Mouse (Mus musculus) kidney, embryonic 16.5 days (tissue): ENCODE measurements around the gene Pdzd7. TPM values are rescaled to one million over a fixed set of nuclear protein-coding genes. Genes with fewer than 3 reads are reported as not detected.
A peak's percentile ranks its signal among the peaks of the same experiment; 100 is the strongest.

Experiments used
- ATAC-seq: fragments of 200-750 bp; cut with Nextera tagmentation; 2 replicates; pipeline ENCODE4 v1.8.0; 2017; ENCODE audit warnings: moderate TSS enrichment; ENCODE audit not compliant: low FRiP score, low TSS enrichment
- H3K27ac ChIP-seq: fragments of 300-500 bp; sonication (generic); 2 replicates; pipeline ENCODE4 v1.5.1; 2014; ENCODE audit warnings: low read length
- H3K27me3 ChIP-seq: fragments of 300-500 bp; sonication (generic); 2 replicates; pipeline ENCODE4 v1.6.1; 2014; ENCODE audit warnings: low read length, control low read depth, mixed read lengths; ENCODE audit not compliant: insufficient read depth
- H3K36me3 ChIP-seq: fragments of 300-500 bp; sonication (generic); 2 replicates; pipeline ENCODE4 v1.6.1; 2014; ENCODE audit warnings: low read length, control low read depth, mixed read lengths; ENCODE audit not compliant: insufficient read depth
- H3K4me1 ChIP-seq: fragments of 300-500 bp; sonication (generic); 2 replicates; pipeline ENCODE4 v1.6.1; 2014; ENCODE audit warnings: low read length, control low read depth, mixed read lengths; ENCODE audit not compliant: insufficient read depth
- H3K4me2 ChIP-seq: fragments of 300-500 bp; sonication (generic); replicated peaks from 2 replicates; pipeline ENCODE4 v1.6.1; 2014; ENCODE audit warnings: low read depth, low read length
- H3K4me3 ChIP-seq: fragments of 300-500 bp; sonication (generic); 2 replicates; pipeline ENCODE4 v1.5.1; 2014; ENCODE audit warnings: mild to moderate bottlenecking, low read length
- H3K9ac ChIP-seq: fragments of 300-500 bp; sonication (generic); replicated peaks from 2 replicates; pipeline ENCODE4 v1.6.1; 2014; ENCODE audit warnings: low read length
- H3K9me3 ChIP-seq: fragments of 300-500 bp; sonication (generic); 2 replicates; pipeline ENCODE4 v1.6.1; 2016; ENCODE audit warnings: low read length, control low read depth
- WGBS: fragments of 180-500 bp; shearing (Covaris S2); extraction: QIAGEN DNeasy Blood & Tissue Kit; methylation state at CpG from one replicate; pipeline ENCODE4 v1.1.7; 2014; 5-methylcytosine and 5-hydroxymethylcytosine counted together
- polyA plus RNA-seq: library from polyadenylated mRNA; unstranded; fragments of >200 nt; fragmentation: Nextera tagmentation; extraction: Ambion mirVana; gene quantifications from 2 replicates; pipeline ENCODE4 v1.2.1, GENCODE M21; 2015

The Pdzd7 gene
- polyA plus RNA-seq = 0.82 and 0.89 TPM in 2 replicates

GRCm38 (mm10) chr19:45045651-45046050 is at the start of gene Pdzd7:
Pdzd7 (minus strand) TSS chr19:45045717.
- H3K4me3 ChIP-seq = peak within 1 kb of the TSS; percentile 54
- H3K9ac ChIP-seq = peak within 1 kb of the TSS; percentile 66; the same call in 1 of the 2 replicates
- H3K9me3 ChIP-seq = no peaks in the 10 kb centered on the region
- no peak within 1 kb of the TSS for H3K27ac ChIP-seq
- ATAC-seq = no peak
- H3K4me2 ChIP-seq = peak within 1 kb of the TSS; percentile 78
- H3K4me1 ChIP-seq = peaks cover 32% of the 10 kb centered on the region
- WGBS = 70% methylated on average over 5 of the region's 5 CpGs
- peaks cover 19% of the 10 kb centered on the region for H3K27me3 ChIP-seq
- peaks cover 1% of the 10 kb centered on the region; the same call in 1 of the 2 replicates for H3K36me3 ChIP-seq

DNA sequence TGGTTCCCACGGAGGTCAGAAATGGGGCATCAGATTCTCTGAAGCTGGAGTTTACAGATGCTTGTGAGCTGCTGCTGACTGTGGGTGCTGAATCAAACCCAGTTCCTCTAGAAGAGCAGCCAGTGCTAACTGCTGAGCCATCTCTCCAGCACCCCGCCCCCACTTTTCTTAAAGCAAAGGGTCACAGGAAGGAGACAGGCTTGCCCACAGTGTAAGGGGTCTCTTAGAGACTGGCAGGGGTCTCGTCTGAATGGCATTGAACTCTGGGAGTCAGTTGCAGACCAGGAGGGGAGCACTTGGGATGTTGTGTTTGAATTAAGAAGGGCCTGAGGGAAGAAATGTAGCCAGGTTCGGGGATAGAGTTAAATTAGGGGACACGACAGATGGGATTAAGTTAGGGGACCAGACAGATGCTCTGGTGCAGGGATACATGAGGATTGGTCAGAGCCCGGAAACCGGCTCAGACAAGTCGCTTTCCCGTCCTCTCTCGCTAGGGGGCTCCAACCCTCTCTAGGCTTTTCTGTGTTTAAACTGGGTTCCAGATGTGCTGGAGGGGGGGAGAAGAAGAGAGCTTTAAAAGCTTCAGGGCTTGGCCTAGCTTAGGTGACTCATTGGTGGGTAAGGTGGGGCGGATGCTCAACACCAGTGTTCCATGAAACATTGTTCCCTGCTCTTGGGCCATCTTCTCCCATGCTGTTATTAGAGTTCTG is 36.5 kb upstream of the Pdzd7 start:
- 16% methylated on average over 11 of the region's 11 CpGs for WGBS

GRCm38 (mm10) chr19:45081279-45081678 is 35.8 kb upstream of the Pdzd7 start:
- no peak overlapping the region for H3K9ac ChIP-seq
- ATAC-seq = no peak
- peaks cover 85% of the 10 kb centered on the region for H3K27me3 ChIP-seq
- H3K4me2 ChIP-seq = peak overlapping the region; percentile 62
- no peaks in the 10 kb centered on the region for H3K9me3 ChIP-seq
- peaks cover 40% of the 10 kb centered on the region for H3K4me1 ChIP-seq
- no peaks in the 10 kb centered on the region for H3K36me3 ChIP-seq
- H3K4me3 ChIP-seq = peak overlapping the region; percentile 27; the same call in 1 of the 2 replicates
- H3K27ac ChIP-seq = no peak overlapping the region
- WGBS = 0% methylated on average over 5 of the region's 5 CpGs

More for the DNA sequence above, 36.5 kb upstream of the Pdzd7 start:
- Histone ChIP-seq H3K9ac (no peak overlapping the region), H3K27me3 (peaks cover 85% of the 10 kb centered on the region), H3K9me3 (no peaks in the 10 kb centered on the region), H3K4me1 (peaks cover 34% of the 10 kb centered on the region), H3K4me2 (no peak overlapping the region), H3K27ac (no peak overlapping the region), H3K4me3 (no peak overlapping the region), H3K36me3 (no peaks in the 10 kb centered on the region)
- ATAC-seq = no peak

- H3K9me3 ChIP-seq = no peaks in the 10 kb centered on the region
- peaks cover 45% of the 10 kb centered on the region for H3K4me1 ChIP-seq
- 1% methylated on average over 17 of the region's 17 CpGs for WGBS
- peak overlapping the region; percentile 27 for H3K4me3 ChIP-seq
- no peaks in the 10 kb centered on the region for H3K36me3 ChIP-seq
- H3K4me2 ChIP-seq = peak overlapping the region; percentile 62
- H3K27me3 ChIP-seq = peaks cover 85% of the 10 kb centered on the region
- ATAC-seq = no peak
- peak overlapping the region; percentile 59; the same call in 1 of the 2 replicates for H3K9ac ChIP-seq
- no peak overlapping the region for H3K27ac ChIP-seq
These were observed 35.2 kb upstream of the Pdzd7 start for GRCm38 (mm10) chr19:45080711-45081110.

DNA sequence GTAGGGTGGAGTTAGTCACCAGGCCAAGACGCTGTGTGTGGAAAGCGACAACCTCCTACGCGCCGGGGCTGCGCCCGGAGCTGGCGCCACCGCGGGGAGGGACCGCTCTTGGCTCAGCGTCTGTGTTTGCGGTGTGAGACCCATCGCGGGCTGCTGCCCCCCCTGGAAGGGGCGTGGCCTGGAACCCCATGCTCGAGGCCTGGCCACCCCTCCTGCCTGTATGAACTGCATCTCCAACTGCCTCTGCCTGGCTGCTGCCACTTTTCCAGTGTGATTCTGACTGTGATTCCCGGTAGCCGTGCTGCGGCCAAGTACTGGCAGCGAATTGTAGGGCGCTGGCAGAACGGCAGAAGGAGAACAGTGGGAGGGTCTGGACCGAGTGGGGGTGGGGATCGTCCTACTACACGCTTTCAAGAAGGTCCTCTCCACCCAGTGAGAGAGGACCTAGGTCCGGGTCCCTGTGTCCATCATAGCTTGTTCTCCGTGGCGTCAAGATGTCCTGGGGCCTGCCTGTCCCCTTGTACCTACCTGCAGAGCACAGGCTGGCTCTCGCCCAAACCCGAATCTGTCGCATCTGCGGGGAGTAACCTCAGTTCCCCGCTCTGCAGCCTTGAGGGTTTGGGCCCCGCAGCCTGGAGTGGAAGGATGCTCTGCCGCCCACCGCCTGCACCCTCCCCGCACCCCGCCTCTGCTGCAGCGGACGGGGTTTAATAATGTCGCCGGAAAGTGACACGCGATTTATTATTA is 34.4 kb upstream of the Pdzd7 start:
- Histone ChIP-seq H3K9ac (peak overlapping the region; percentile 59), H3K36me3 (no peaks in the 10 kb centered on the region), H3K4me1 (peaks cover 50% of the 10 kb centered on the region), H3K4me2 (peak overlapping the region; percentile 62), H3K27ac (peak overlapping the region; percentile 49), H3K9me3 (no peaks in the 10 kb centered on the region), H3K27me3 (peaks cover 79% of the 10 kb centered on the region), H3K4me3 (peak overlapping the region; percentile 27)
- ATAC-seq = peak; percentile 32; the same call in 1 of the 2 replicates
- WGBS = 1% methylated on average over 45 of the region's 45 CpGs

GRCm38 (mm10) chr19:45078971-45079764 is 33.7 kb upstream of the Pdzd7 start:
- no peak for ATAC-seq
- Histone ChIP-seq H3K9ac (peak overlapping the region; percentile 59; the same call in 1 of the 2 replicates), H3K9me3 (no peaks in the 10 kb centered on the region), H3K4me1 (peaks cover 50% of the 10 kb centered on the region), H3K27ac (peak overlapping the region; percentile 49), H3K27me3 (peaks cover 73% of the 10 kb centered on the region), H3K4me3 (peak overlapping the region; percentile 27), H3K36me3 (no peaks in the 10 kb centered on the region), H3K4me2 (peak overlapping the region; percentile 62)
- 4% methylated on average over 17 of the region's 17 CpGs for WGBS

- H3K4me3 ChIP-seq = no peak overlapping the region
- H3K27ac ChIP-seq = no peak overlapping the region
- H3K4me1 ChIP-seq = peaks cover 50% of the 10 kb centered on the region
- no peaks in the 10 kb centered on the region for H3K36me3 ChIP-seq
- WGBS = 6% methylated on average over 20 of the region's 20 CpGs
- H3K4me2 ChIP-seq = peak overlapping the region; percentile 62; the same call in 1 of the 2 replicates
- no peak for ATAC-seq
- H3K9me3 ChIP-seq = no peaks in the 10 kb centered on the region
- peaks cover 63% of the 10 kb centered on the region for H3K27me3 ChIP-seq
- H3K9ac ChIP-seq = no peak overlapping the region
These were observed 32.5 kb upstream of the Pdzd7 start for GRCm38 (mm10) chr19:45077742-45078645.

GRCm38 (mm10) chr19:45076586-45077510 is 31.3 kb upstream of the Pdzd7 start:
- H3K27ac ChIP-seq = no peak overlapping the region
- peak overlapping the region; percentile 99 for H3K4me2 ChIP-seq
- WGBS = under 1% methylated on average over 62 of the region's 62 CpGs
- peak overlapping the region; percentile 63 for H3K9ac ChIP-seq
- ATAC-seq = no peak
- H3K36me3 ChIP-seq = no peaks in the 10 kb centered on the region
- H3K9me3 ChIP-seq = no peaks in the 10 kb centered on the region
- peaks cover 50% of the 10 kb centered on the region for H3K4me1 ChIP-seq
- H3K27me3 ChIP-seq = peaks cover 59% of the 10 kb centered on the region
- peak overlapping the region; percentile 81 for H3K4me3 ChIP-seq
